Mouse (Mus musculus) cerebellum, postnatal 25 days (tissue): ENCODE results near the gene Helt.
"Not testable (repeated sequence)": the region's sequence is repeated elsewhere in the genome, so short reads cannot be mapped to it uniquely, and the experiment has no call there.

Experiments
- DNase-seq, 2 experiments: peaks; one replicate each; pipeline ENCODE4 v3.0.0; 2021; ENCODE audit warnings: mixed read lengths in 2 of 2

Helt gene

DNA sequence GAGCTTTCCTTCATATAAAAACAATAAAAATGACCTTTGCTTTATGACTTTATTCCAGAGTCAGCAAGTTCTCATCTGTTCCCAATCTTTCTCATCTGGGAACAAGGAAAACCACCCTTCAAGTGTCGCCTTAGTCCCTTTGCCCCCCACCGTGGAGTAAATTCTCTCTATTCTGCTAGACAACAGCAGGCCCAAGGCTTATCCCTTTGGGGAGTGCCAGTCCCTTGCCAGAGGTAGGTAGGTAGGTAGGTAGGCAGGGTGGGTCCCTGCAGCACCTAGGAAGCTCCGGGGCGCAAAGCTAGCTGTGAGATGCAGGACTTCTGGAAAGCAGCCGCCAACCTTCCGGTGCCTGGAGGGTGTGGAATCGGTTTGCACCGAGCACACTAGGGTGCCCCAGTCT is 1.5 kb upstream of the Helt start:
- DNase-seq: no peak

DNA sequence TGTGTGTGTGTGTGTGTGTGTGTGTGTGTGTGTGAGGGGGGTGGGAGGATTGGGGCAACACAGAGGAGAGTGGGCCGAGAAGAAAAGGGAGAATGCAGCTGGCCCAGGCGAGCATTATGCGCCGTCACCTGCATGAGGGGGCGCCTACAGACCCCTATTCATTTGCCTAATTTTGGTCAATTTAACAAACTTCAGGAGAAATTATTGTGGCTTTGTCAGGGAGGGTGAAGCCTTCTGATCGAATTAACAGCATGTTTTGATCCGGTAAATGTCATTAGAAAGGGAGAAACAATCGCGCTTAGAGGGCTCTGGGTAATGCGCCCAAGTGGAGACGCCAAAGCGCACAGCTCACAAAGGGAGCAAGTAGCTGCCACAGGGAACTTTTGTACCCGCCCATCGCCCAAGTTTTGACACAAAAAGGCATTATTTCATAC is 647 bp upstream of the Helt start:
- no peak for DNase-seq

DNA sequence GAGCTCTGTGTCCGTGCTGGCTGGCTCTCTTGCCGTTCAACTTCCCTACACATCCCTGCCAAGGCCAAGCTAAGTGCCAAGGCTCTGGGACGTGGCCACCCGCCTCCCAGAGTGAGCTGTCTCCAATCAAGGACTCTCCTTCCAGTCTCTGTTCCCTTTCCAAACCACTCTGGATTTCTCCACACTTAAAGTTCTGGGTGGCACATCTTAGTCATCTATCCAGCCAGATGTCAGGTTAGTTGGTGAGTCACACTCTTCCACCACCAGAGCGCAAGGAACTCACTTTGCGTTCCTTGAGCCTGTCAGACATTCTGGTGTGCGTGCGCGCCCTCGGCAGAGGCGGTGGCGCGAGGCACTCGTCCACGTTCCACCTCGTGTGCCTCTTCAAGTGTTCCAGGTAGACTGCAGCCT is 725 bp downstream of the Helt start:
- DNase-seq: no peak

DNA sequence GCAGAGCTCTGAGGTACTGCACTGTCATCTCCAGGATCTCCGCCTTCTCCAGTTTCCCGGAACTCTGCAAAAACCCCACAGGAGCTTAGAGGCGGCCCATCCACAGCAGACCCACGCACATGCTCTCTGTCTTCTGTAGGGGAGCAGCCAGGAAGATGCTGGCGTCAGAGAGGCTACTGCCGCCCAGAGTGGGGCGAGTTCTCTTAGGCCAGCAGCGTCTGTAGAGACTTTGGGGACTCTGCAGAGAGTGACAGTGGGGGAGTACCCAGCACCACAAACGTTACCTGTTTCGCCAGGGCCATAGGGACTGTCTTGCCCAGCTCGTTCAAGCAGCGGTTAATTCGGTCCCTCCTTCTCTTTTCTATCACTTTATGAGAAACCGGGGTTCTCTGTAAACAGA is 1.3 kb downstream of the Helt start:
- no peak for DNase-seq

DNA sequence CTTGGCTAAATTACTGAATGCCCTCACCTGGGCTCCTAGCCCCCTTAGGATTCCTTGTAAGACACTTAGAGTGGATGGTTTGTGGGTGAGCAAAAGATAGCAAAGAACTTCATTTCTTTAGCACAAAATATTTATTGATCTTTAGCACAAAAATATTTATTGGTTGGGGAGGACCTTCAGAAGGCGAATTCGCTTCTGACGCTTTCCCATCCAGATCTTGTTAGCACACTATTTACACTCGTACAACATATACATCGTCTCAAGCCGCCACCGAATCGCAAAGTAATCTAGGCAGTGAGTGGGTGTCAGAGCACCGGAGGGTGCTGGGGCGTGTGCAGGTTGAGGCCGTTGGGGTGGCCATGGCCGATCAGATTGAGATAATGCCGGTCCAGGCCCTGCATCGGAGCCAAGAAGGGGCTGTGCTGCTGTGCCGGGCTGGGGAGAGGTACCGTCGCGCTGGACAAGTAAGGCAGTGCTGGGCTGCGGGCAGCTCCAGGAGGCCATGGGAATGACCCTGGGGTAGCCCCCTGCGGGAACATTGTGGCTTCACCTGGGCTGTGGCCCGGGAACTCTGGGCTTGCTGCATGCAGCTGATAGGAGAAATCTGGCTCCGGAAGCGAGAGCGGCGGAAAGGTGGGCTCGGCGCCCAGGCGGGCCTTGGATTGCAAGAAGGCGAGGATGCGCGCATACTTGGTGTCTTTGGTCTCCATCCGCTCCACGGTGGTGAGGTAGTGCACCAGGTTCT is 2.4 kb downstream of the Helt start:
- no peak for DNase-seq

DNA sequence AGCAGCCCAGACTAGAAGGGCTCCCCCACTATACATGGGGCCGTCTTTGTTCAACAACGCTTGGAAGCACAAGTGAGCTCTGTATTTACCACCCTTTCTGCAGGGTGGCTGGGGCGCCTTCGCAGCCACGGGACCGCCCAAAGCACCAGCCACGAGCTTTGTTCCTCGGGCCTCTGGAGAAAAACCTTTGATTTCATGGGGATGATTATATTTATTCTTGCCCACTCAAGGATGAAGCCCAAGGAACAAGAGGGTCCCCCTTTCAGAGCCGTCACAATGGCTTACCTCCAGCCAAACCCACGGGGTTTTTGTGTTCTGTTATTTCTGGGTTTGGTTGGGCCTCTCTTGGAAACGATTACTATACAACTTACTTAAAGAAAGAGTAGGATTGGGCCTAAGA is 5.2 kb downstream of the Helt start:
- no peak for DNase-seq

DNA sequence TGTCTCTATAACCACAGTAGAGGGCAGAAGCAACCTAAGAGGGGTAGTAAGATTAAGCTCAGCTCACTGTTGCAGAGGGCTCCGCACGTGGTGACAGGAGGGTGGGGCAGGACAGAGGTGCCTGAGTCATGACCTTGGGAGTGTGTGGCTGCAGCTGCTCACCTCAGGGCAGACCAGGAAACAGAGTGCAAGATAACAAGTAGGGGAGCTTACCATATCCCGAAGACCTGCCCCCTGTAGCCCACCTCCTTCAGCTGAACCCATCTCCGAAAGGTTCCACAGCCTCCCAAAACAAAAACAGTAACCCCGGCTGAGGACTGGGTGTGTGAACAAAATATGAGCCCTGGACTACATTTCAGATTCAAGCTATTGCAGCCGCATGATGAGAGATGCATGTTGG is 6.5 kb downstream of the Helt start:
- DNase-seq: no peak

DNA sequence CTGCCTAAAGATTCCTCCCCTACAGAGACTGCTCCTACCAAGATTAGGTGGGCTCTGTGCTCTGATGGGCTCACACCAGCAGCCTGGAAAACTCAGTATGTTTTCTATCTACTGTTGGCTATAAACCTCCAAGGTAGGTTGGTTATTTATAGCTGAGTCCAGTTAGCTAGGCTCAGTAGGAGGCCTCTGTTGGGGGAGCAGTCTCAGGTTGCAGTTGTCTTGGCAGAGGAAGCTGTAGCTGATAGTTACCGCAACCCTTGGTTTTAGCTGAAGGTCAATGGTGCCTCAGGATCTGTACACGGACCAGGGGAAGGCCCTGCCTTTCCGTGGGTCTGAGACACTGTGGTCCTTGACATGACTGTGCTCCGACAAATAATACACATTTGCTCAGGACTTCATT is 8.5 kb downstream of the Helt start:
- no peak for DNase-seq

DNA sequence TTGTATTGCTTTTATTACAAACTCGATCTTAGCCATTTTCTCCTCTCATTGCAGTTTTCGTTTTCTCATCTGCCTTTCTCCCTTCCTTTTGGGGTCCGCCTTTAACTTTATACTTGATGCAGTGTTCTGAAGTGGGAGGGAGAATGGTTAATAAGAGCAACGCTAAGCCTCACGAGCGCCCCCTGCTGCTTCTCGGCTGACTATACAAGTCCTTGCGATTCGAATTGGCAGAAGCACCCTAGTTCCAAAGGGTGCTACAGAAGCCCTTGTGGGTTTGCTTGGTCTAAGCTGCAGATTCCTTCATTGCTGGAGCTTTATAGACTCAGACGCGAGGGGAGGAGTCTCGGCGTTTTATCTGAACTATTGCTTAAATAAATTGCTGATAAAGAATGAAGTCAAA is 12.9 kb downstream of the Helt start:
- DNase-seq: peak; percentile 44 to 77

DNA sequence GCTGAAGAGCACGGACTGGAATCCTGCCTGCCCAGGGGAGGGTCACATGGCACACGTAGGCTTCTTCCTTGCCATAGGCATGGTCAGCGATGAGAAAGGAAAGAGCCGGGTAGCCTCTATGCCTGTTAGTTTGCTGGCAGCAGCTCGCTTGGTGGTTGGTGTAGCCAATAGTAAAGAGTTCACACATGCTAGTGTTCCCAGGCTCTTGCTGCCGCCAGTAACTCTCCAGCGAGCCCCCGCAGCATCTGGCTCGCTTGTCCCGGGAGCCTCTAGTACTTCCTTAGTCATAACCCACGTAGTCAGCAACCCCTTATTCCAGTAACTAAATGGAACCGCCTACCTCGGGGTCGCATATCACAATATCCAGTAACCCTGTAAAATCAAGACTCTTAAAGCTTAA is 17.5 kb downstream of the Helt start:
- no peak for DNase-seq

DNA sequence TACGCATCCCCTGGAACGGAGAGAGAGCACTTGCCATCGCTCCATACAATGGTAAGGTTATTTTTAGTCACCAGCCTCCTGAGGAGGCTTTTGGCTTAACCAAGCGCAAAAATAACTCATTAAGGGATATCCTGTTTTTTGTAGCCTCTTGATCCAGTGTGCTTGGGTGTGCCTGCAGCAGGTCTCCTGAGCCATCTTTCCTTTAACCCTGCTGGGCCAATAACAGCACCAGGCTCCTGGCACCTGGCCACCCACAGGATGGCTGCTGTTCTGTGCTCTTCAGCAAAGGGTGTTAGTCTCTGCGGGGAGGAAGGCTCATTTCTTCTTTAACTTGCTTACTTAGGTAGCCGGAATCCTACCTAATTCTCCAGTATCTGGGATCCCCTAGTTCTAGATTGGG is 23.7 kb downstream of the Helt start:
- DNase-seq: peak; percentile 40 to 64

DNA sequence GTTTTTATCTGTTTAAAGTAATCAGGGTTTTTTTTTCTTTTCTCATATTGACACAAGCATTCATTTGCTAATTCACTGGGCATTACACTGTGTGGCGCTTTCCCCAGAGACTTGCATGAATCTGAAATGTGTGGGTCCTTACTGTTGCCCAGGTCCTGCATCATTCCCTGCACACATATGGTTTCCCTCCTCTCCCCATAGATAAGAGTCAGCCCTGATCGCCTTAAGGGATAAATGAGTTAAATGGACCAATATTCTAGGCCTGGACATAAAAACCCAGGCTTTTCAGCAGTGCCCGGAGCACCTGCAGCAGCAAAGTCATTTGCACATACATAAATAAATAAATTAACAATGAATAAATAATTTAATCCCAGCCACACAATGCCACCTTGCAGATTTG is 24.3 kb downstream of the Helt start:
- no peak for DNase-seq

DNA sequence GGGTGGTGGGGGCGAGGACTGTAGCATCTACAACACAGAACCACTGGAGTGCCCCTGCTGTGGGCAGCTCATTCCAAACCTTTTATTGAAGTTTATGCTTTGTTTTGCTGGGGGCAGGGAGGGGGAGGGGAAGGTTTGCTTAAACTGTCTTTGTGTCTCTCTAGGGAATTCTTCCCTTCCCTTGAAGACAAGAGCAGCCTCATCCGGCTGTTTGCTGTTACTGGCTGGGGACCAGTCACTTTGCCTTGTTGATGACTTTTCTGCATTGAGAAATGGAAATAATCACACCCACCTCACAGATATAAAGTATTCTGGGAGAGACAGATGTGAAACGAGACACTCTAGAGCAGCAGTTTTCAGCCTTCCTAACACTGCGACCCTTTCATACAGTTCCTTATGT is 27.7 kb downstream of the Helt start:
- DNase-seq: no peak

DNA sequence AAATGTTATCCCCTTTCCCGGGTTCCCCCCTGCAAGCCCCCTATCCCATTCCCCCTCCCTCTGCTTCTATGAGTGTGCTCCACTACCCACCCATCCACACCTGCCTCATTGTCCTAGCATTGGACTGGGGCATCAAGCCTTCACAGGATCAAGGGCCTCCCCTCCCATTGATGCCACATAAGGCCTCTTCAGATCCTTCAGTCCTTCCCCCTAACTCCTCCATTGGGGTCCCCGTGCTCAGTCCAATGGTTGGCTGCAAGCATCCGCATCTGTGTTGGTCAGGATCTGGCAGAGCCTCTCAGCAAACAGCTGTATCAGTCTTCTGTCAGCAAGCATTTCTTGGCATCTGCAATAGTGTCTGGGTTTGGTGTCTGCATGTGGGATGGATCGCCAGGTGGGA is 30.3 kb downstream of the Helt start:
- DNase-seq: not testable (repeated sequence)

DNA sequence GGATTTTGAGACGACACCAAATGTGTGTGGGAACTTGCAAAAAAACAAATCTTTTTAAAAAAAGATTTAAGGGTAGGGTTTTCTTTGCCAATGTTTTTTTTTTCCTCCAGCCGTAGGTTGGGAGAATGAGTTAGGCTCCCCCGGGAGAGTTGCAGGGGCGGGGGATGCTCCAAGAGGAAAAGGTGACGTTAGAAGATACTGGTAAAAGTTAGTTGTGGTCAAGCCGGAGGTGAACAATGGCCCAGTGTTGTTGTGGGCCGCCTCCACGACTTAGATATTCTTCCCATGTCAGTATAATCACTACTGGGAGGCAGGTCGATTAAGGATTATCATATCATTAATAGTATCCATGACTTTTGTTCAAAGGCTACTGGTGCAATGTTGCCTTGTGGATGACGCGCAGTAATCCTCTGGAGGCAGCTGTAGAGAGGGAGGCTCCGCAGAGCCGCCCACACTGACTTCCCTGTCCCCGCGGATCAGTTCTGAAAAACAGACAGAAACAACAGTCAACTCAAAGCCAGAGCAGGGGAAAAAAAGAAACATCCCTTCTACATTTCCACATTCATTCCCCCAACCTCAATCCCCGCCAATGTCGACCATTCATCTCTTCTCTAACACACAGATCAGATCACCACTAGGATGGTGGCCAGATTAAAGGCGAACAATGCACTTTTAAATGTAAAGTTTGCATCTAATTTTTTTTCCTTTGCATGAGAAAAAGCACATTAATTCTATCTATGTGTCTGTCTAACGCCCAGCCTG is 36.4 kb downstream of the Helt start:
- DNase-seq: no peak

DNA sequence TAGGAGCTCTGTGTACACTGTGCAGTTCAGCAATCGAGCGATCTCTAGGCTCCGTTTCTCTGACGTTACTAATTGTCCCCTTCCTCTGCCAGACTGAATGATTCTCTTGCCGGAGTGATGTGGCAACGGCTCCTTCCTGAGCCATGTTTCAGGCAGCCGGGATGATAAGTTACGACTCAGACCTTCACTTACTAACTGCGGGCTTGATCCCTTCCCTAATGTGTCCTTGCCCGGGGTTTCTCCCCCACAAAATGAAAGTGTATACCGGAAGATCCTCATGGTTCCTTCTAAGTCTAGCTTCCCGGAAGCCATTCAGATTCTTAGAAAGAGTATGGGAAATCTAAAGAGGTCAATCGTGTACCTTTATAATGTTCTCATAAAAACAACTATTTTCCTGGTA is 42.0 kb downstream of the Helt start:
- DNase-seq: no peak

DNA sequence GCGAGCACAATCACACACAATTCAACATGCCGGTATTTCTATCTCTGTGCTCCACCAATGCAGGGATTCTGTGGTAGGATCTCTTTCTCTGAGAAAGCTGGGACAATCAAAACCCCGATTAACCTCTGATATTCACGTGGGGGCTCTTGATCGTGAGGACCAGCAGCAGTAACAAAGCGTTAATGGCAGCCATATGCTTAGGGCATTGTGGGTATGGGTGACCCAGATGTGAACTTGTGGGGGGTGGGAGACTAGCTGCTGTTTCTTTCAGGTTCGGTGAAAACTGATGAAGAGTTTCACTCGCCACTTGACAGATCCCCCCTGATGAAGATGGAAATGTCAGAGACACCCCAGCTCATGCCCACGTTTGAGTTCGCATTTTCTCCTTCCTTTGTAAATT is 42.9 kb downstream of the Helt start:
- DNase-seq: no peak

DNA sequence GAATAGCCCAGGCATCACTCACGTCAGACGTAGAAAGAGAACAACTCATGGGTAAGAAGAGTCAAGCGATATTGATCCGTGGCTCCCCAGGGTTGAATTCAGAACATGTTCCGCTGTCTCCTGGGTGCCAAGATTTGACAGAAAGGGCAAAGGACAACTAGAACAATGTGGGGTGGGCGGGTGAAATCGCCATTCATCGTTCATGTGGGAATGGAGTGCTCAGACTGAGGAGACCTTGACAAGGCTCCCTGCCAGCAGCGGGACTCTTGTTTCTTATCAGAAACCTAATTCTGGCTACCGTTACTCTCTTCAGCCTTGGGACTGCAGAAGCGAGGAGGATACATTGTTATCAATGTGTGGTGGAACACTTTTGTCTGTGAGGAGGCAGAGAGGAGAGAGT is 48.1 kb downstream of the Helt start:
- DNase-seq: no peak

DNA sequence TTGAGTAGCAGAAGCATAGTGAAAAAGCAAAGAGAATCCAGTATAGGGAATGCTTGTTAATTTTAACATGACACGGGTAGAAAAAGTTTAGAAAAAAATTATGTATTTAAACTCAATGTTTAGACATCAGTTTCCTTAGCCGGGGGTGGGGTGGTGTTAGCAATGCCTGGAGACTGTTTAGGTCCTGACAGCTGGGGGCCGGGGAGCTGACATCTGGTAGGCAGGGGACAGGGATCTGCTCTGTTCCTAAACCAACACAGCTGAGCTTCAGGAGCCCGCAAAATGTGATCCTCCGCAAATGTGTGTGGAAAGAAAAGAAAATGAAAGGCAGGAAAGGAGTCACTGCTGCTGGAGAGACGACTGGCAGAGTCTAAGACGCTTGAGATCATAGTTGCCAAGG is 51.5 kb downstream of the Helt start:
- no peak for DNase-seq
